Mouse (Mus musculus) telencephalon, adult 2 months (tissue): Measurements from ENCODE around the gene Ndufb6.
"Not testable (repeated sequence)": the region's sequence is repeated elsewhere in the genome, so short reads cannot be mapped to it uniquely, and the experiment has no call there.

ENCODE experiments used
- DNase-seq: peaks from one replicate; pipeline ENCODE4 v3.0.0-alpha.2; 2011; ENCODE audit warnings: low read depth, low spot score

Ndufb6 gene

GRCm38 (mm10) chr4:40279276-40279900, at the start of gene Ndufb6:
TSS of gene Ndufb6 (minus strand) at chr4:40279421.
- peak; percentile 90 for DNase-seq

GRCm38 (mm10) chr4:40327161-40327560, 47.9 kb upstream of the Ndufb6 start:
- no peak for DNase-seq

GRCm38 (mm10) chr4:40324620-40325019, 45.4 kb upstream of the Ndufb6 start:
- DNase-seq = no peak

- no peak for DNase-seq
Measured at GRCm38 (mm10) chr4:40317404-40317803, 38.2 kb upstream of the Ndufb6 start.

- DNase-seq = no peak
Measured at GRCm38 (mm10) chr4:40313026-40313425, 33.8 kb upstream of the Ndufb6 start.

GRCm38 (mm10) chr4:40312213-40312612, 33.0 kb upstream of the Ndufb6 start:
- DNase-seq = no peak

GRCm38 (mm10) chr4:40310796-40311383, 31.7 kb upstream of the Ndufb6 start:
- DNase-seq = no peak

- no peak for DNase-seq
Measured at GRCm38 (mm10) chr4:40309682-40310081, 30.5 kb upstream of the Ndufb6 start.

GRCm38 (mm10) chr4:40302445-40303125, 23.4 kb upstream of the Ndufb6 start:
- no peak for DNase-seq

GRCm38 (mm10) chr4:40301076-40301789, 22.0 kb upstream of the Ndufb6 start:
- peak; percentile 65 for DNase-seq

- DNase-seq = no peak
Measured at GRCm38 (mm10) chr4:40299169-40299568, 19.9 kb upstream of the Ndufb6 start.

- DNase-seq = not testable (repeated sequence)
Measured at GRCm38 (mm10) chr4:40291511-40291910, 12.3 kb upstream of the Ndufb6 start.

- no peak for DNase-seq
Measured at GRCm38 (mm10) chr4:40289046-40289445, 9.8 kb upstream of the Ndufb6 start.

- no peak for DNase-seq
Measured at GRCm38 (mm10) chr4:40287415-40287814, 8.2 kb upstream of the Ndufb6 start.

- DNase-seq = no peak
Measured at GRCm38 (mm10) chr4:40285582-40285981, 6.4 kb upstream of the Ndufb6 start.

- DNase-seq = no peak
Measured at GRCm38 (mm10) chr4:40278880-40279275, 343 bp downstream of the Ndufb6 start.

GRCm38 (mm10) chr4:40269430-40270032, 9.7 kb downstream of the Ndufb6 start, which contains the start of the genes Smim27 and Topors:
TSS of gene Smim27 (plus strand) at chr4:40269579.
TSS of gene Topors (minus strand) at chr4:40269850.
- DNase-seq = peak; percentile 97

- DNase-seq = no peak
Measured at GRCm38 (mm10) chr4:40268835-40269234, 10.4 kb downstream of the Ndufb6 start.

- DNase-seq = peak; percentile 81
Measured at GRCm38 (mm10) chr4:40268204-40268813, 10.9 kb downstream of the Ndufb6 start.

- DNase-seq = no peak
Measured at GRCm38 (mm10) chr4:40267681-40268080, 11.5 kb downstream of the Ndufb6 start.

- DNase-seq = no peak
Measured at GRCm38 (mm10) chr4:40264321-40264720, 14.9 kb downstream of the Ndufb6 start.
